Mouse (Mus musculus): ENCODE data around the gene Krt71. TPM values are rescaled to one million over a fixed set of nuclear protein-coding genes. Genes with fewer than 3 reads are reported as not detected.

Gene Krt71
- not detected in 2 replicates for polyA plus RNA-seq (2015; fragmentation: Nextera tagmentation; extraction: Ambion mirVana)

DNA sequence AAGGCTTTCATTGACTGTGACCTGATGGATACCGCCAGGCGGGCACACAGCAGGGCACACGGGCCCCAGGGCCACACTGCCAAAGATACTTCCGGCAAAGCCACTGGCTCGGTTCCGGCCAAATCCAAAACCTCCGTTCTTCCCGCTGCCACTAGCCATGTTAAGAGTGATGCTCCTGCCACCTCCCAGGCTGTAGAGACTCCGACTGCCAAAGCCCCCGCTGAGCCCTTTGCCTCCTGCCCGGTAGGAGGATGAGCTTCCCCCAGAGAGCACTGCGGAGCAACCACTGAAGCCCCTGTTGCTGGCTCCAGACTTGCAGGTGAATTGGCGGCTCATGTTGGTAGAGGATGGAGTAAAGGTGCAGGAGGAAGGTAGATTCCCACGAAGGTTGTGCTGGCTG lies at the start of gene Krt71:
TSS of gene Krt71 (minus strand) at position 399 of the 400 bp plus-strand sequence.
- no peaks in the 10 kb centered on the region for H3K27me3 ChIP-seq
- 63% methylated on average over 14 of the region's 14 CpGs for WGBS
- no peaks in the 10 kb centered on the region for H3K9me3 ChIP-seq
- H3K4me1 ChIP-seq: no peaks in the 10 kb centered on the region
- no peak within 1 kb of the TSS for H3K9ac ChIP-seq (replicated peaks)
- no peak within 1 kb of the TSS for H3K27ac ChIP-seq (replicated peaks)
- H3K36me3 ChIP-seq: no peaks in the 10 kb centered on the region
- H3K4me3 ChIP-seq: no peak within 1 kb of the TSS
- H3K4me2 ChIP-seq (replicated peaks): no peak within 1 kb of the TSS
- ATAC-seq (replicated peaks): no peak

DNA sequence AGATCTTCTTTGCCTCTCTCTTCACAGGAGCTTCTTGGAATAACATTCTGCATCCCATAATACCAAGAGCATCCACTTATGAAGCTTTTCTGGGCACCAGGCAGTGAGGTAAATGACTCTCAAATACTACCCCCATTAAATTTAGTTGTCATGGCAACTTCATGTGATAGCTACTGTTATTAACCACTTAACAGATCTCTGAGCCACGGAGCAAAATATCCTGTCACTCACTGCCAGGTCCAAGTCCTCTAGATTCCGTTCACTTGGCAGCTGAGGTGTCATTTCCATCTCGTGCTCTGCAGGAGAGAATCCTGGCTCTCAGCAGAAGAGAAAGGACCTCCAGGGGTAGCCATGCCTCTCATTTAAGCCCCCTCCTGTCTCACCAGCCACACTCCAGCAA lies 48.0 kb upstream of the Krt71 start:
- 8% methylated on average over 3 of the region's 3 CpGs for WGBS
- no peaks in the 10 kb centered on the region for H3K27me3 ChIP-seq
- peak; percentile 60 for ATAC-seq (replicated peaks)
- H3K9me3 ChIP-seq: no peaks in the 10 kb centered on the region
- no peak overlapping the region for H3K4me2 ChIP-seq (replicated peaks)
- H3K4me3 ChIP-seq: no peak overlapping the region
- no peaks in the 10 kb centered on the region for H3K36me3 ChIP-seq
- H3K27ac ChIP-seq (replicated peaks): peak overlapping the region; percentile 71
- H3K9ac ChIP-seq (replicated peaks): no peak overlapping the region
- peaks cover 15% of the 10 kb centered on the region for H3K4me1 ChIP-seq

- H3K27me3 ChIP-seq: no peaks in the 10 kb centered on the region
- no peak within 1 kb of the TSS for H3K4me2 ChIP-seq (replicated peaks)
- H3K4me1 ChIP-seq: peaks cover 14% of the 10 kb centered on the region
- ATAC-seq (replicated peaks): no peak
- H3K36me3 ChIP-seq: no peaks in the 10 kb centered on the region
- H3K9me3 ChIP-seq: no peaks in the 10 kb centered on the region
- no peak within 1 kb of the TSS for H3K27ac ChIP-seq (replicated peaks)
- no peak within 1 kb of the TSS for H3K9ac ChIP-seq (replicated peaks)
- 92% methylated on average over 18 of the region's 18 CpGs for WGBS
- no peak within 1 kb of the TSS for H3K4me3 ChIP-seq
Measured at GRCm38 (mm10) chr15:101786360-101786759, 43.5 kb upstream of the Krt71 start, which contains the start of gene Krt72. Gene Krt72, minus strand, starts transcription at chr15:101786460.

GRCm38 (mm10) chr15:101773420-101773819 lies 30.5 kb upstream of the Krt71 start:
- H3K36me3 ChIP-seq: no peaks in the 10 kb centered on the region
- no peak overlapping the region for H3K9ac ChIP-seq (replicated peaks)
- ATAC-seq (replicated peaks): no peak
- no peak overlapping the region for H3K27ac ChIP-seq (replicated peaks)
- no peaks in the 10 kb centered on the region for H3K27me3 ChIP-seq
- 78% methylated on average over 10 of the region's 10 CpGs for WGBS
- H3K4me3 ChIP-seq: no peak overlapping the region
- H3K4me2 ChIP-seq (replicated peaks): no peak overlapping the region
- H3K9me3 ChIP-seq: no peaks in the 10 kb centered on the region
- peaks cover 3% of the 10 kb centered on the region; the same call in 1 of the 2 replicates for H3K4me1 ChIP-seq

DNA sequence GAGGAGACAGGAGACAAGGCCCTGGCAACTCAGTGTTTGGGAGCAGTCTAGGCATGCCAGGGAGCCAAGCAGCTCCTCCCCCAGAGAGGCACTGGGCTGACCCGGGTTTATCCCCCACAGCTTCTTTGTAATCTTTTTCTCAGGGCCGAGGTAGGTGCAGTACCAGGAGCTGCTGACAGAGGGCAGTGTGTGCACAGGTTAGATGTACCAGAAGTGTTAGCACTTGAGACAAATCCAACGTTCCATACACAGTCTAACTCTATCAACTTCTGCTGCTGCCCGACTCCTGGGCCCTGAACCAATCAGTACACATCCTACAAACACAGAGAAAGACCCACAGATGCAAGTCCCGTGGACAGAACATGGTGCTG lies 29.8 kb upstream of the Krt71 start:
- no peak overlapping the region for H3K27ac ChIP-seq (replicated peaks)
- H3K4me3 ChIP-seq: no peak overlapping the region
- no peaks in the 10 kb centered on the region for H3K36me3 ChIP-seq
- H3K4me1 ChIP-seq: peaks cover 3% of the 10 kb centered on the region; the same call in 1 of the 2 replicates
- no peaks in the 10 kb centered on the region for H3K9me3 ChIP-seq
- no peaks in the 10 kb centered on the region for H3K27me3 ChIP-seq
- no peak overlapping the region for H3K4me2 ChIP-seq (replicated peaks)
- no peak overlapping the region for H3K9ac ChIP-seq (replicated peaks)
- ATAC-seq (replicated peaks): peak; percentile 83
- WGBS: 10% methylated on average over 5 of the region's 5 CpGs

DNA sequence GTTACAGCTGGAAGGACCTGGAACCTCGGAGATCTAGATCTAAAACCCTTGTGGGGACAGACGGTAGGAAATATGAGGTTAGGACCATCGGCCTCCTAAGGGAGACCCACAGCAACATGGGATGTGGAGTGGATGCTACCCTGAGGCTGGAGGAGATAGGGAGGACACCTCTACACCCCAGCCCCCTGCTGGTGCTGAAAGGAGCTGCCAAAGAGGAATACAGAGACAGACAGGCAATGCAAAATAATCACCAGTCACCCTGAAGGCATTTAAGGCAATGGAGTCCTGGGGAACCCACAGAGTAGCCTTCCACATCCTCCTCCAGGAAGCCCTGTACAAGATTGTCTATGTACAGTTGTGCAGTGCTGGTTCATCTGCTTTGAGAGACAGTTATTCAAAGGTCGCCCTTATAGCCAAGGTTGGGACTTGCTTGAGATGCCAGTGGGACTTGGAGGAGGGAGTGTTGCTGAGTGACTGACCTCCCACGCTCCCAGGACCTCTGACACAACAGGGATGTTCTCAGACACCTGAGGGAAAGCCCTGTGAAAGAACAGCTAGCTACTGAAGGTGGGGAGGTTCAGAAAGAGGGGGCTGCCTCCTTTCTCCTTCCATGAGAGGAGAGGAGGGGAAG lies 29.3 kb upstream of the Krt71 start:
- no peaks in the 10 kb centered on the region for H3K27me3 ChIP-seq
- H3K4me3 ChIP-seq: no peak overlapping the region
- 73% methylated on average over 5 of the region's 5 CpGs for WGBS
- H3K9ac ChIP-seq (replicated peaks): no peak overlapping the region
- no peak overlapping the region for H3K4me2 ChIP-seq (replicated peaks)
- H3K9me3 ChIP-seq: no peaks in the 10 kb centered on the region
- peaks cover 3% of the 10 kb centered on the region; the same call in 1 of the 2 replicates for H3K4me1 ChIP-seq
- no peaks in the 10 kb centered on the region for H3K36me3 ChIP-seq
- H3K27ac ChIP-seq (replicated peaks): no peak overlapping the region
- peak; percentile 35; the same call in 1 of the 2 replicates for ATAC-seq (replicated peaks)

- no peak overlapping the region for H3K27ac ChIP-seq (replicated peaks)
- H3K9ac ChIP-seq (replicated peaks): no peak overlapping the region
- H3K4me1 ChIP-seq: peaks cover 3% of the 10 kb centered on the region; the same call in 1 of the 2 replicates
- no peaks in the 10 kb centered on the region for H3K27me3 ChIP-seq
- no peak for ATAC-seq (replicated peaks)
- no peak overlapping the region for H3K4me2 ChIP-seq (replicated peaks)
- no peaks in the 10 kb centered on the region for H3K9me3 ChIP-seq
- H3K4me3 ChIP-seq: no peak overlapping the region
- H3K36me3 ChIP-seq: no peaks in the 10 kb centered on the region
- 47% methylated on average over 8 of the region's 8 CpGs for WGBS
Measured at GRCm38 (mm10) chr15:101770226-101770625, 27.3 kb upstream of the Krt71 start.

GRCm38 (mm10) chr15:101737786-101738185 lies 5.1 kb downstream of the Krt71 start:
- no peaks in the 10 kb centered on the region for H3K9me3 ChIP-seq
- no peaks in the 10 kb centered on the region for H3K27me3 ChIP-seq
- no peak overlapping the region for H3K4me3 ChIP-seq
- 75% methylated on average over 7 of the region's 7 CpGs for WGBS
- no peaks in the 10 kb centered on the region for H3K36me3 ChIP-seq
- no peak for ATAC-seq (replicated peaks)
- no peaks in the 10 kb centered on the region for H3K4me1 ChIP-seq
- no peak overlapping the region for H3K27ac ChIP-seq (replicated peaks)
- H3K4me2 ChIP-seq (replicated peaks): no peak overlapping the region
- no peak overlapping the region for H3K9ac ChIP-seq (replicated peaks)

DNA sequence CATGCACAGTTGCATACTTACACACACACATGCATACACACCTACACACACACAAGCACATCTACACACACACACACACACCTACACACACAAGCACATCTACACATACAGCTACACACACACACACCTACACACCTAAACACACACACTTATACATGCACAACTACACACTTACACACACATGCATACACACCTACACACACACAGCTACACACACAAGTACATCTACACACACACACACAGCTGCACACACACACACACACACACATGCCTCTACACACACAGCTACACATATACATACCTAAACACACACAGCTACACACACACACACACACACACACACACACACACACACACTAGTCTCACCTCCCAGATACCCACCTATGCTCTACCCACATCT lies 12.3 kb downstream of the Krt71 start:
- no peak overlapping the region for H3K9ac ChIP-seq (replicated peaks)
- no peaks in the 10 kb centered on the region for H3K9me3 ChIP-seq
- no peak overlapping the region for H3K27ac ChIP-seq (replicated peaks)
- H3K4me2 ChIP-seq (replicated peaks): no peak overlapping the region
- no peaks in the 10 kb centered on the region for H3K4me1 ChIP-seq
- no peaks in the 10 kb centered on the region for H3K27me3 ChIP-seq
- H3K4me3 ChIP-seq: no peak overlapping the region
- H3K36me3 ChIP-seq: no peaks in the 10 kb centered on the region
- ATAC-seq (replicated peaks): no peak

GRCm38 (mm10) chr15:101724686-101725085 lies 18.2 kb downstream of the Krt71 start:
- Histone ChIP-seq H3K9me3 (no peaks in the 10 kb centered on the region), H3K27me3 (no peaks in the 10 kb centered on the region), H3K4me1 (no peaks in the 10 kb centered on the region), H3K4me3 (no peak overlapping the region), H3K4me2 (replicated peaks) (no peak overlapping the region), H3K9ac (replicated peaks) (no peak overlapping the region), H3K36me3 (no peaks in the 10 kb centered on the region), H3K27ac (replicated peaks) (no peak overlapping the region)
- ATAC-seq (replicated peaks): no peak
- WGBS: 79% methylated on average over 5 of the region's 5 CpGs

GRCm38 (mm10) chr15:101715831-101716230 lies 27.1 kb downstream of the Krt71 start:
- Histone ChIP-seq H3K27me3 (no peaks in the 10 kb centered on the region), H3K9ac (replicated peaks) (no peak overlapping the region), H3K9me3 (no peaks in the 10 kb centered on the region), H3K36me3 (no peaks in the 10 kb centered on the region), H3K4me3 (no peak overlapping the region), H3K27ac (replicated peaks) (no peak overlapping the region), H3K4me2 (replicated peaks) (no peak overlapping the region), H3K4me1 (no peaks in the 10 kb centered on the region)
- 77% methylated on average over 3 of the region's 3 CpGs for WGBS
- no peak for ATAC-seq (replicated peaks)

GRCm38 (mm10) chr15:101714356-101714755 lies 28.6 kb downstream of the Krt71 start:
- Histone ChIP-seq H3K27me3 (no peaks in the 10 kb centered on the region), H3K9ac (replicated peaks) (no peak overlapping the region), H3K27ac (replicated peaks) (no peak overlapping the region), H3K4me1 (no peaks in the 10 kb centered on the region), H3K4me3 (no peak overlapping the region), H3K36me3 (no peaks in the 10 kb centered on the region), H3K9me3 (no peaks in the 10 kb centered on the region), H3K4me2 (replicated peaks) (no peak overlapping the region)
- no peak for ATAC-seq (replicated peaks)
- 88% methylated on average over 5 of the region's 5 CpGs for WGBS

DNA sequence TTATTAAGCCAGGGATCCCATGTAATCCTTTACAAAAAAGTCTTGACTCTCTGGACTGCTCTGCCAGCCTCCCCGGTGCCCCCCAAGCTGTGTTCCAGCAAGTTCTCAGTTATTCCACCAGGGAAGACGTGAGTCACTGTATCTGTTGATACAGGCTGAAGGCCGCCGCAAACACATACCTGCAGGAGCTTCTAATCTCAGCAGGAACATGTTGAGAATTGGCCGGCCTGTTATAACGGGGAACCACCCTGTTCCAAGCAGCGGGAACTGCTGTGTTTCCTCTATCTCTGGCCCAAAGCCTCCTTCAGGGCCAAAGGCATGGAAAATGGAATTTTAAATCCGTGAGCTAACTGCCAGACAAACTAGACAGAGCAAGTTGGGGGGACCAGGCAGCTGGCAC lies 29.2 kb downstream of the Krt71 start:
- no peak overlapping the region for H3K9ac ChIP-seq (replicated peaks)
- 70% methylated on average over 8 of the region's 8 CpGs for WGBS
- ATAC-seq (replicated peaks): no peak
- no peaks in the 10 kb centered on the region for H3K4me1 ChIP-seq
- no peak overlapping the region for H3K27ac ChIP-seq (replicated peaks)
- no peak overlapping the region for H3K4me2 ChIP-seq (replicated peaks)
- no peaks in the 10 kb centered on the region for H3K27me3 ChIP-seq
- H3K4me3 ChIP-seq: no peak overlapping the region
- H3K9me3 ChIP-seq: no peaks in the 10 kb centered on the region
- H3K36me3 ChIP-seq: no peaks in the 10 kb centered on the region
